Mouse (Mus musculus) naive thymus-derived CD4-positive, alpha-beta T cell, adult 2 months (primary cell): ENCODE data around the gene Xrcc3.

Source experiments
- DNase-seq: peaks from one replicate; pipeline ENCODE4 v3.0.0-alpha.2; 2011; ENCODE audit warnings: low read depth

The Xrcc3 gene

DNA sequence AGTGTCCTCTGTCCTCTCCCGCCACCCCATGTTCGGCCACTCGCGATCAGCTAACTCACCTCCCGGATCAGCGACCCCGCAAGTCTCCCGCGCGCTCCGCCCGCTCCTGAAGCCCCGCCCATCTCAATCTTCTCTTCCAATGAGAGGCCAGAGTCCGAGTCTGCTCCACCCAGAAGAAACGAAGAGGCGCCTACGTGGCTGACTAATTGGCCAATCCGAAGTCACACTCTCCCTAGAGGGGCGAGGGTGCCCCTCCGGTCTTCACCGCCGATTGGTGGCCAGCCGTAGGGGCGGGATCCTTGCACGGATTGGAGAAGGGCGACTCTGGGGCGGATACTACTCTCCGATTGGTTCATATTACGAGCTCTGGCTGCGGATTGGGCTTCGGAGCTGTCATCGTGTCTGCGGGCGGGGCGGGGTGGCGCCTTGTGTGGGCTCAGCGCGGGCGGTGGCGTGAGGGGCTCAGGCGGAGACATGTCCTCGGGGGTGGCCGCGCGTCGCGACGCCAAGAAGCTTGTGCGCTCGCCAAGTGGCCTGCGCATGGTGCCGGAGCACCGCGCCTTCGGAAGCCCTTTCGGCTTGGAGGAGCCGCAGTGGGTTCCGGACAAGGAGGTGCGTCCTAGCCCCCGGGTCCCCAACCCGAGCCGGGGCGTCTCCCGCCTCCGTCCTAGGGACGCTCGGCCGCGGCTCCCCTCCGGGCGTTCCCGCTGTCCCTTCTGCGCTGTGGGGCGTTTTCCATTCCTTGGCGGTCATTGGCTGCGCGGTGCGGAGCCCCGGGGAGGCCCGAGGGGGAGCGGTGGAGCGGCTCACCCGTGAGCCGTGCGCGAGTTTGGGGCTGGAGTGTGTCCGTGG is at the start of gene Xrcc3, which contains the start of gene Zfyve21:
TSS of gene Xrcc3 (minus strand) at position 108 of the 852 bp plus-strand sequence.
TSS of gene Zfyve21 (plus strand) at position 405 of the 852 bp plus-strand sequence.
- DNase-seq, result peak; percentile 98

DNA sequence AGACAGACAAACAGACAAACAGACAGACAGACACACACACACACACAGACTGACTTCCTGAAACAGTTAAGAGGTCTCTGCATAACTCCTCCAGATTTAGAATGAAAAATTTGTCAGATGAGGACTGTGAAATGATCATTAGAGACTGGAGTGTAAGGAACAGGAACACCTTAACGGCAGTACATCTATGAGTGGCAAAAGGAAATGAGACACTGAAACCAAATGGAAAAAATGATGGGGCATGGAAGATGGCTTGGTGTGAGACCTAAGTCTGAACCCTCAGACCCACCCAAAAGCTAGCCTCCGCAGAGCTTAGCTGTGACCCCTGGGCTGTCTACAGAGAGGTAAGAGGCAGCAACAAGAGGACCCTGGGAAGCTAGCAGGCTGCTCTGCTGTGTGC is 41.8 kb upstream of the Xrcc3 start:
- no peak for DNase-seq

DNA sequence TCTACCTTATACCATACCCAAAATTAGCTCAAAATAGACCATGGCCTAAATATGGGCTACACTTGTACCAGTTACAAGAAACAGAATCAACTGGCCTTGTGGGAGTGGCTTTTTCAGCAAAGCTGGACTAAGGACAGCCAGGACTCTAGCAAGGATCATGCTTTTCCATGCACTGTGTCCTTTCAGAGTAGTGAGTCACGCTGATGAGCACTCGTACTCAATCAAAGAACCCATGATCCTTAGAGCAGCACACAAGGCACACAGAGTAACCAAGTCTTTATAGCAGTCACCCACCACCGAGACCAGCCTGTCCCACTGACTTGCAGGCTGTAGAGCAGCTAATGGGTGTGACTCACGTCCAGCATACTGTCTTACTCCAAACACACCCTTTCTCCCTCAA is 39.9 kb upstream of the Xrcc3 start:
- DNase-seq, result no peak

DNA sequence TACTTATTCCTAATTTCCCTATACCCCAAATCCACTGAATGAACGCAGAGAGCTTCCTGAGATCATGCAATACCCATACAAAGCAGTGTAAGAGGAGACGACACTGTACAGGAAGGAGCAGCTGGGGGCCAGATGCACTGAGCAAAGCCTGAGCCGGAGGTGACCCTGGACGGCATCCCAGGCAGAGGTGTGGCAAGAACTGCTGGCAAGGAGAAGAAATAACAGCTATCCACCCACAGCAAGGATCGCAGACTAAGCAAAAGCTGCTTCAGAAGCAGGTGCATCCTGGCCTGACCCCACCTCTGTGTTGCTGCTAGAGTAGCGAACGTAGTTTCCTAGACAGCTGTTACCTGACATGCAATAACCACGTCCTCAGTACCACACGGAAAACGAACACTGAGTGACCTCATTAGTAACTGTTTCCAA is 39.4 kb upstream of the Xrcc3 start:
- DNase-seq, result peak; percentile 37

DNA sequence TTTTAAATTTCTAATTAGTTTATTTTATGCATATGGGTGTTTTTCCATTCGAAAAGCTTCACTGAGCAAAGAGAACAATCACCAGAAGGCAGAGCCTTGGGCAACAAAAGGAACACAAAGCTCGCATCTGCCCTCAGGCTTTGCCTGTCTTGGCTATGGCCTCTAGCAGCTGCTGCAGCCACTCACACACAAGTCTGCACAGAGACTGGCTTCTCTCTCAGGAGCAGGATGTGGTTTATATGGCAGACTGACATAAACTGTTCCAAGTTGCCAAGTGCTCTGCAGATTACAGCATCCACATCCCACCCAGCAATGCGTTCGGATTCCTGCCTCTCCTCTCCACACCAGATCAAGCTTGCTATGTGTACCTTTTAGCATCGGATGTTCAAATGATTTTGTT is 38.1 kb upstream of the Xrcc3 start:
- DNase-seq, result peak; percentile 40

DNA sequence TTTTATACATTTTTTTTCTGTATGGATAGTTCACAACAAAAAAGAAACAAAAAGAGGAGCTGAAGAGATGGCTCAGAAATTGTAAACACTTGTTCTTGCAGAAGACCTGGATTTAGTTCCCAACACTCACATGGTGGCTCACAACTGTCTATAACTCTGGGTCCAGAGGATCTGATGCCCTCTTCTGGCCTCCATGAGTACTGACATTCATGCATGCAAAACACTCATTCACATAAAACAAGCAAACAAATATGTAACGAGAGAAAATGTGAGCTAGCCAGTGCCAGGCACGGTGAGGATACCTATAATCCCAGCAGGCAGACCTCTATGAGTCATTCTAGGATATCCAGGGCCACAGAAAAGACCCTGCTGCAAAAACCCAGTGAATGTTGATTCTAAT is 37.6 kb upstream of the Xrcc3 start:
- peak; percentile 36 for DNase-seq

DNA sequence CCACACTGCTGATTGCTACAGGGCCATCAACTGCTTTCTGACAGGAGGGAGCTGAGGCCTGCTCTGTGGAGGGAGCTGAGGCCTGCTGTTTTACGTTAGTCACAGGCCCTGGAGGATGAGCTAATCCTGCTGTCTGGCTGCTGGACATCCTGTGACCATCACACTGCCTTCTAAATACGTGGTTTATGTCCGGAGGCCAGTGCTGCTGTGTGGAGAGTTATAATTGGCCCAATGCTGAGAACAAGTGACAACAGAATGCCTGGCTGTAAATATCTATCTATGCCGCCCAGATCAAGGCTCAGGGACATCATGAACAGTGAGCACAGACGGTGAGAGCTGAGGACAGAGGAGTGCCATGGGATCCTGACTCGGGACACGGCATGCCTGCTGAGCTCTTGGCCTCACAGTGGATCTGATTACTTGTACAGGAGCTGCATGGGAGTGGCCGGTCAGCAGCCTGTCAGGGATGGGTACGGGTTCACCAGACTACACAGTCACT is 34.7 kb upstream of the Xrcc3 start:
- no peak for DNase-seq

DNA sequence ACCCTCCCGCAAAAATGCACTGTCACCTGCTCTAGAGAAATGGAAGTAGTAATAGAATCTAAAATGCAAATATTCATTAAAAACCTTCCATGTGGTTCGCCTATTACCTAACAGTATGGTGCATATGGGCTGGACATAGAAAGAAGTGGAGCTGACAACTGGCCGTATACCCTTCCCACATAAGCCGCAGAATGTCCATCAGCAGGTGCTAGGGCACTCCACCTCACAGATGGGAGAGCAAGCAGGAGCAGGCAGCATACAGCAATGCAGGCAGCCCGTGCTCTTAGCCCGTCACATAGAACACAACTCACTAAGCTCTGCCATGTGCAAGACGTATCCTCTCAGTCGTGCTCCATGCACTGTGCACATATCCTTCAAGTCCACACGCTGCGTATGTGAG is 33.1 kb upstream of the Xrcc3 start:
- DNase-seq, result no peak

DNA sequence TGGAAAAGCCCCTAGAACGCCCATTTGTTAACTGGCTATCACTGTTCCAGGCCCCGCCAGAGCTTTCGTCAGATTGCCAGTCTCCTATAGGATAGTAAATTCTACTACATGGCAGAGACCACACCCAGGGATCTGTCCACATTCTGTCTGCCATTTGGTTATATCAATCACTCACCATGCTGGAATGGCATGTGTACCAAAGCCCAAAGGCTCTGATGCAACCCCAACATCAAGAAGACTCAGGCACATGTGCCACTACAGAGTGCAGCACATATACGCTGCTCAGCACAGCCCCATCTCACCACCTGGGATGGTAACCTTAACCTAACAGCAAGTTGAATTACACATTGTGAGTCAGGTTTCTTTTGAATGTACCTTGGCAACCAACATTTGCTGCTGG is 32.3 kb upstream of the Xrcc3 start:
- no peak for DNase-seq

DNA sequence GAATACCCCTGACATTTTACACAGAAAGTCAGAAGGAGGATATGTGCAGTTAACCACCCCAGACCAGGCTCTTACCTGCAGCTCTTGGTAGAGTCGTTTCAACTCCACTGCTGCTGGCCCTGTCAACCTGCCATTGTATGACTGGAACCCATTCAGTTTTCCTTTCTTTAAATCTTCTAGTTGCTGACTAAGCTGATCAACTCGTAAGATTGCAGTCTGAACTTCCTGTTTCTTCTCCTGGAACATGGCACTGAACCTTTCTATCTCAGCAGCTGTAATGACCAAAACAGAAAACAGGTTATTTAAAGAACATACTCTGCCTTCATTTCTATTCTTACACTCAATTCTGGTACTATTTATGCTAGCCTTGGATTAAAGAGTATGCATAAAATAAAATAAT is 29.8 kb upstream of the Xrcc3 start:
- no peak for DNase-seq

DNA sequence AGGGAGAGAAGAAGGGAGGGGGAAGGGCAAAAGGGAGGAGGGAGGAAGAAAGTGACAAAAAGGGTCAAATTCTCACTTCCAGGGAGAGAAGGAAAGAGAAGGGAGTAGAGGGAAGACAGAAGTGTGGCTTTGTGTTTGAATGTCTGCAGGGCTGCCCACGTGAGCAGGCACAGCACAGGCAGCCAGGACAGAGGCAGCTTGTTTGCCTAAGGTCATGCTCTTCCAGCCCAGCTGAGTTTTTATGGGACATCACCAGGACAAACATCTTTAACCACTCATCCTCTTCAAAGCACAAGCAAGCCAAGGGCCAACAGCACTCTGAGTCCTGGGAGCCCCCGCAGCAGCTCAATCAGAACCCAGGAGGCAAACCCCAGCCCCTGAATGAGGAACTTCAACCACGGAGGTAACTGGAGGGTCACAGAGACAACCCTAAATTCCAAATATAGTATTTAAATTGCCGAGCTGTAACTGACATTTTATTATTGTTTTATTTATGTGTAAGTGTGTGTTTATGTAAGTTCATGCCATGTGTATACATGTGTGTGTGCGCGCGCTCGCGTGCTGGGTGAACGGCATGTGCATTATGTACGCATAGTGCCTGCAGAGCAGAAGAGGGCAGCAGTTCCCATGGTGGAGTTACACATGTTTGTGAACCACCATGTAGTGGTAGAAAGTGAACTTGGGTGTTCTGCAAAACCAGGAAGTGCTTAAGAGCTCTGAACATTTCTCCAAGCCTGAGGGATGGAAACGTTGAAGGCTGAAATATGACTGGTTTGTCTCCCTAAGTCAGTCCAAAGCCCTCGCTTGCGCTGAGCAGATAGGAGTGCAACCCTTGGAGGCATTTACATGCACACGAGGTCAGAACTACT is 29.1 kb upstream of the Xrcc3 start:
- DNase-seq, result no peak

DNA sequence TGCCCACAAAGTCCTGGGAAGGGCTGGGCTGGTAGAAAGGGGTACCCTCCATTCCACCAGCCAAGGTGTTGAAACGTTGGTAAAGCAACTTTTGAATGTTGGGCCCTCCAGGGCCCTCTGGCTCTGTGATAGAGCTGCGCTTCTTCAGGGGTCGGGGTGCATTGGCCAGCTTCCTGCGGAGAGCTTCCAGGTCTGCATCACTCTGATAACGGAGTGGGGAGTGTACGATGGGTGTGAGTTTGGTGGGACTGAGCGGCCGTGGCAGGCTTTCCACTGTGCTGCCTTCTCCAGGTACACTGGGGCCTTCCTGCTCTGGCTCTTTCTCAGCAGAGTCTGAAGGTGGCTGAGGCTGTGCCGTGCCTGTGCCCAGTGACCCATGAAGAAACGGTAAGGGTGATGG is 19.8 kb upstream of the Xrcc3 start:
- no peak for DNase-seq

DNA sequence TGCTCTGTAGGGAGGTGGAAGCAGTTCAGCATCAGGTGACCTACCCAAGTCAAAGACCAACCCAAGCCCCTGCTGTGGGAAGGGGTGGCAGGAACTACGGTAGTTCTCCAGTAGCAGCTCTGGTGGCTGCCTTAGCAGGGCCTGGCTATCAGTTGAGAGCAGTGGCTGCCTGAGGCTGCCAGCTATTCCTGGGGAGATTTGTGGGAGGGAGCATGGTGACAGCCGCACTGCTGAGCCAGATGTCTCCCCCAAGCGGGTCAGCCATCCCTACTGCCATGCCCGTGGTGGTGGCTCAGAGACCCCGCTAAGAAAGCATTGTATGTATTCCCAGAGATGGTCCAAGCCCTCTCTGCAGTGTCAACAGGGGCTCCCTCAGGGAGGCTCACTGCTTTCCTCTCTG is 19.0 kb upstream of the Xrcc3 start:
- no peak for DNase-seq

DNA sequence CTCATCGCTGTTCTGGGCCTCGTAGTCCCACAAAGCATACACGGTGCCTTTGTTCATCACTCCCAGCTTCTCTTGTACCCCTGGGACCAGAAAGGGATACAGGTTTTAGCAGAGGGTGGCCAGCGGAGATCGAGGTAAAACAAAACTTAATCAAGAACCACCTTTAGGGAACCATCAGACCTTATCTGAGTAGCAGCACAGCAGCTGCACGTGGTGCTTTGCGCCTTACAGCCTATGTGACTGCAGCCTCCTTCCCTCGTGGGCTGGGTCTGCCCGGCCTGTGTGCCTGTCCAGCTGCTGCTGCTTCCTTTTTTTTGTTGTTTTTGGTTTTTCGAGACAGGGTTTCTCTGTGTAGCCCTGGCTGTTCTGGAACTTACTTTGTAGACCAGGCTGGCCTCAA is 16.7 kb upstream of the Xrcc3 start:
- no peak for DNase-seq

DNA sequence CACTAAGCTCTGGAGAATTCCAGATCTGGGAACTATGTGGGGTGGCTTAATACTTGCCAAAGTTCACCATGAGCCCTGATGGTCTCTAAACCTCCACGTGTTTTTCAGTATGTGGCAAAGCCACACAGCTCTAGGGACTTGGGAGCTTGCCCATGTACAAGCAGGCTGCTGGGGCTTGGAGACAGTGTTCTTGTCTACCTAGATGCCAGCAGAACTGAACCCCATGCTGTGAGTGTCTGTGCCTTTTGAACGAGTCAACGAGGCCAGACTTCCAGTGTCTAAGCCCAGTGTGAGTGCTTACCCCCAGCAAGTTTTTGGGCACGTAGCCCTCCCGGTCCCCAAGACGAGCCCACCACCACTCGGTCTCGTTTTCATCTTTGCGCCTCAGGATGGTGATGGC is 16.3 kb upstream of the Xrcc3 start:
- no peak for DNase-seq

DNA sequence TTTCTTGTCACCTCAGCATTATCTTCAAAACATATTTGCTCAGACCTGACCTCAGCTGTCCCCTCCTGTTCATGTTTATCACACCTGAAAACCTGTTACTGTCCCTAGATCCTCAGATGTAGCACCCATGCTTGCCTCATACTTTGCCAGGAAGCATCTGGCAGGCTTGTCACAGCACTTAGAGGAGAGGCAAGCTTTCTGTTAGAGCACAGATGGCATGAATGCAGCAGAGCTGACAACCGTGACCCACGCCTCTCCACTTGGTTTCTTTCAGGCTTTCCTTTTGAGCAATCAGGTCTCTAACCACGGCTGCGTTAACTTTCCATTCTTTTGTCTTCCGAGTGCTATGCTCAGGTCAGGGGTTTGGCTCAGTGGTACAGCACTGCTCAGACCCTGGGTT is 15.8 kb upstream of the Xrcc3 start:
- no peak for DNase-seq

DNA sequence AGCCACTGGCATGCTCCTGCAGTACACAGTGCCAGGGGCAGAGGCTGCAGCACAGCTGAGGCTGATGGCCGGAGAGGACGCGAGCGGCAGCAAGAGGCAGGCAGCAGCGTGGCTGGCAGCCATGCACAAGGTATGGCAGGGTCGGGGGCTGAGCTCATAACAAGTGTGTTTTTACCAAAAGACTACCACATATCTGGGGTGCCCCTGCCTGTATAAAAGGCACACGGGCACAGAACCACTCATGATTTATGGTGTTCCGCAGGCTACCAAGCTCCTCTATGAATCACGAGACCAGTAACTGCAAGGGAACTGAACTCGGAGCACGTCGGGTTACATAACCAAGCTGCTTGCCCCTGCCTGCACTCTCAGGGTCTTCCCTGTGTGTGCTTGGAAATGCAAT is 13.9 kb upstream of the Xrcc3 start:
- DNase-seq, result no peak

DNA sequence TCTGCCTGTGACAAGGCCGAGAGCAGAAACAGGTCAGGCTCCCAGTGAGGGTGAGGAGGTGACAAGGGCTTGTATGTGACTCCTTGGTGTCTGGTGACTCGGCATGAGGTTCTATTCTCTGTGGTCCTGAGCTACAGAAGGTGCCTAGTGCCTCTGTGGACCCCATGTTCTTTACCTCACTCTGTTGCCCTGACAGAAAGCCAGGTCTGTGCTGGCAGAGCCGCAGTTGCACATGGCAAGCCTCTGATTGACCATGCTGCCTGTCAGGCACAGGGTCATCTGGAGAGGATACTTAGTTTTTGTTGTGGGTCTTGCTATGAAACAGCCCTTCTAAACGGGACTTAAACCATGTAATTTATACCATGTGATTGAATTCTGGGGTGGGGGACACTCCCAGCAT is 8.3 kb upstream of the Xrcc3 start:
- DNase-seq, result no peak

DNA sequence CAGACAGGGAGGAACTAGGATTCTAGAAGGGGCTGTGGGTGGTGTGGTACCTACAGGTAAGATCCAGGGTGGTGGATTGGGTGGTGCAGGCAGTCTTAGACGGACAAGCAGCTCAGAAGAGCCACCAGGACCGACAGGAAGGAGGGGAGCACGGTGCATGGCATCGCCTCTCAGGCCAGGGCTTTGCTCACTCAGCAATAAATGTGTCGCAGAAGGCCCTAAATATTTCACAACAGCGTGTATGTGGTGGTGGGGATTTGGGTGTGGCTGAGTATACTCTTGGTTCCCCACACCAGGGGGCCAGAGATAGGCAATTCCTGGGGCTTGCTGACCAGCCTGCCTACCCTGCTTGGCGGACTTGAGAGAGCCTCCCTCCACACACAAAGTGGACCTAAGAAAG is 7.0 kb upstream of the Xrcc3 start:
- DNase-seq, result no peak

DNA sequence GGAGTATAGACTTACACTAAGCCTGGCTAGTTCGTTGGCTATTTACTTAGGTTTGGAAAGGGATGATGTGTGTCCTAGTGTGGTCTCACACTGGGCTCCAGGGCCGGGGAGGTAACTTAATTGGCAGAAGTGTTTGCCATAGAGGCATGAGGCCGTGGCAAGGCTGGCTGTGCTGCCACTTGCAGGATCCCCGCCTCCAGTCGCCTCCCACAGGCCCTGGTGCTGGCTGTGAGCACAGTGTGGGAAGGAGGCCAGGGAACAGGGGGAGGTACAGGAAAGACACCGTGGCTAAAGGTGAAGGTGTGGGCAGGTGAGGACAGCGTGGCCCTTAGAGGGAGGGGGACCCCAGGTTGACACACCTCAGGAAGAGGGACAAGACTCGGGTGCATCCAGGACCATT is 6.3 kb upstream of the Xrcc3 start:
- DNase-seq, result no peak

DNA sequence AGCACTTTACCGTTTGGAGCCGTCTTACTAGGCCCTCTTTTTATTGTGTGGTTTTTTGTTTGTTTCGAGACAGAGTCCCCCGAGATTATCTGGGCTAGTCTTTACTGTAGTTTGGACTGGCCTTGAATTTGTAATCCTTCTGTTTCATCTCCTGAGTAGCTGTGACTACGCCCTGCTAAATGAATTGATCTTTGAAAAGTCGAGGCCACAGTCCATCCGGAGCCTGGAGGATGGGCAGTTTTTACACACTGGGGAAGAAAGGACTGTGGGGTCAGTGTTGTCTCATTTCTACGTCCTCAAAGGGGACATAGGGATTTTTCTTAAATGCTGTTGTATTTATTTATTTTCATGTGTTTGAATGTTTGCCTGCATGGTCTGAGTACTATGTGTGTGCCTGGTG is 4.3 kb upstream of the Xrcc3 start:
- DNase-seq, result no peak

DNA sequence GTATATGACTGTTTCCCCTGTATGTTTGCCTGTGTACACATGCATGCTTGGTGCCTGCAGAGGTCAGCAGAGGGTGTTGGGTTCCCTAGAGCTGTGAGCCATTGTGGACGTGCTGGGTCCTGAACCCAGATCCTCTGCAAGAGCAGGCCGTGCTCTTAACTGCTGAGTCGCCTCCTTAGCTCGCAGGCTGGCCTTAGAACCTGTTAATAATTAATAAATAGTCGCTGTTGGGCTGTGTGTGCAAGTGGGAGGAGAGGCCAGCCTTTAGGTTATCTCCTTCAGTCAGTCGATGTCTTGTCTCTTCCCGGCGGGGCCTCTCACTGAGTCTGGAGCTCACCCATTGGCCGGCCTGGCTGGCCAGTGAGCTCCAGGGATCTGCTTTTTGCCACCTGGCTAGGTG is 3.3 kb upstream of the Xrcc3 start:
- no peak for DNase-seq

DNA sequence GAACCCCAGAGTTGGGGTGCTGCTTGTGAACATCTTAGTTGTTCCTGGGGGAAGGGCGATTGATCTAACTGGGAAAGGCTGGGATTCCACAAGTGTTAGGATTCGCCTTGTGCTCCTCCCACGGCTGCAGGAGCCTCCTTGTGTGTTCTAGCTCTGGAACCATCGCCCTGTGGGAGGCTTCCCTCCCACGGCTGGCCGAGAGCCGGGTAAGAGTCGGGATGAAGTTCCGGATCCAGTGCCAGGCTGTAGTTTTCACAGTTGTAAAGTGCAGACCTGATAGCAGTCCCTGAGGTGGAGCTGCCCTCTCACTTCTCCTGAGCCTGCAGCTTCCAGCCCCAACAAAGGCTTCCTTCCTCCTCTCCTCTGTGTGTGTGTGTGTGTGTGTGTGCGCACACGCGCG is 2.9 kb upstream of the Xrcc3 start:
- no peak for DNase-seq
